Mouse (Mus musculus) adipose tissue, adult 10 weeks (tissue): ENCODE results near the gene Ptbp2. TPM values are rescaled to one million over a fixed set of nuclear protein-coding genes. Genes with fewer than 3 reads are reported as not detected.

Source experiments
- polyA plus RNA-seq: library from polyadenylated mRNA; stranded (reverse); fragments of 350-450 nt; fragmentation: Illumina TruSeq; extraction: RNeasy Lipid Tissue Mini Kit (QIAGEN cat#74804); gene quantifications from one replicate; pipeline ENCODE4 v1.2.3, GENCODE M21; 2014; ENCODE audit warnings: low read depth, low replicate concordance

The Ptbp2 gene
- polyA plus RNA-seq = 35.5 TPM

GRCm38 (mm10) chr3:119784366-119784765, at the start of gene Ptbp2:
TSS of gene Ptbp2 (minus strand) at chr3:119784466.

